Mouse (Mus musculus) heart, adult 8-10 months (tissue): ENCODE measurements around the gene Olfr494. TPM values are rescaled to one million over a fixed set of nuclear protein-coding genes. Genes with fewer than 3 reads are reported as not detected.

Experiments
- DNase-seq: peaks from one replicate; pipeline ENCODE4 v3.0.0; 2022; ENCODE audit warnings: low spot score
- total RNA-seq, 4 experiments: library from RNA; stranded (reverse); gene quantifications; 2 replicates each; pipeline ENCODE4 v1.2.4; 2022

Olfr494 gene
- total RNA-seq: not detected

GRCm38 (mm10) chr7:108365035-108365434, at the start of gene Olfr494:
Gene Olfr494, plus strand, starts transcription at chr7:108365335.
- DNase-seq: no peak

DNA sequence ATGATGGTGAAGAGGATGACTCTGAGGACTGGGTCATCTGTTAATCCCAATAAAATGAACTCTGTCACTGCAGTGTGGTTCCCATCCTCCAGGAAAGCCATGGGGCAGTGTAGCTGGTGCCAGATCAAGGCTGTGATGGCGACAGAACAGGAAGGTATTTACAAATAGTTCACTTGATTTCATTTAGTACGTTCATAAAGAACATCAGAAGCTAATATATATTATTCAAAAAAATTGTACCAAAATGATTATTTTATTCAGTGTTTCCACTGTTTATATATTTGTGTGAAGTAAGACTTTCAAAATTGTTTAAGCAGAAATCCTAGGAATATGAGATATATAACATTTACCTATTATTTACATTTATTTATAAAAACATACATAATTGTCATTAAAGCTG, 41.6 kb upstream of the Olfr494 start, which contains the start of gene Olfr492:
TSS of gene Olfr492 (minus strand) at position 101 of the 400 bp plus-strand sequence.
- no peak for DNase-seq

GRCm38 (mm10) chr7:108346879-108347278, 18.3 kb upstream of the Olfr494 start, which contains the start of gene Olfr493:
Gene Olfr493, minus strand, starts transcription at chr7:108346979.
- no peak for DNase-seq

GRCm38 (mm10) chr7:108392867-108393266, 27.7 kb downstream of the Olfr494 start, which contains the start of gene Olfr495:
Gene Olfr495, plus strand, starts transcription at chr7:108393167.
- no peak for DNase-seq

Other genes with a start within 250 kb of the Olfr494 start
- gene Olfr484, start 237.9 kb upstream of the Olfr494 start, total RNA-seq: not detected
- gene Olfr485, start 205.5 kb upstream of the Olfr494 start, total RNA-seq: not detected
- not detected for gene Olfr486, start 192.6 kb upstream of the Olfr494 start, total RNA-seq
- gene Olfr487, start 150.7 kb upstream of the Olfr494 start, total RNA-seq: not detected
- not detected for gene Olfr488, start 107.0 kb upstream of the Olfr494 start, total RNA-seq
- not detected for gene Olfr490, start 76.4 kb upstream of the Olfr494 start, total RNA-seq
- not detected for gene Olfr491, start 51.9 kb upstream of the Olfr494 start, total RNA-seq
- gene Olfr492, start 41.7 kb upstream of the Olfr494 start, total RNA-seq: not detected
- gene Olfr493, start 18.4 kb upstream of the Olfr494 start, total RNA-seq: not detected
- not detected for gene Olfr495, start 27.8 kb downstream of the Olfr494 start, total RNA-seq
- gene Olfr497, start 55.1 kb downstream of the Olfr494 start, total RNA-seq: not detected
- not detected for gene Olfr498, start 100.0 kb downstream of the Olfr494 start, total RNA-seq
- gene Olfr502, start 159.7 kb downstream of the Olfr494 start, total RNA-seq: not detected
- not detected for gene Olfr503, start 179.2 kb downstream of the Olfr494 start, total RNA-seq
- gene Olfr504, start 200.5 kb downstream of the Olfr494 start, total RNA-seq: not detected
- not detected for gene Olfr506, start 245.5 kb downstream of the Olfr494 start, total RNA-seq